Mouse (Mus musculus) kidney, postnatal 10 days (tissue): Measurements from ENCODE around the gene Ikzf4.
A peak's percentile ranks its signal among the peaks of the same experiment; 100 is the strongest.

ENCODE experiments used
- DNase-seq: peaks from one replicate; pipeline ENCODE4 v3.0.0; 2021; ENCODE audit warnings: mixed read lengths

The Ikzf4 gene

DNA sequence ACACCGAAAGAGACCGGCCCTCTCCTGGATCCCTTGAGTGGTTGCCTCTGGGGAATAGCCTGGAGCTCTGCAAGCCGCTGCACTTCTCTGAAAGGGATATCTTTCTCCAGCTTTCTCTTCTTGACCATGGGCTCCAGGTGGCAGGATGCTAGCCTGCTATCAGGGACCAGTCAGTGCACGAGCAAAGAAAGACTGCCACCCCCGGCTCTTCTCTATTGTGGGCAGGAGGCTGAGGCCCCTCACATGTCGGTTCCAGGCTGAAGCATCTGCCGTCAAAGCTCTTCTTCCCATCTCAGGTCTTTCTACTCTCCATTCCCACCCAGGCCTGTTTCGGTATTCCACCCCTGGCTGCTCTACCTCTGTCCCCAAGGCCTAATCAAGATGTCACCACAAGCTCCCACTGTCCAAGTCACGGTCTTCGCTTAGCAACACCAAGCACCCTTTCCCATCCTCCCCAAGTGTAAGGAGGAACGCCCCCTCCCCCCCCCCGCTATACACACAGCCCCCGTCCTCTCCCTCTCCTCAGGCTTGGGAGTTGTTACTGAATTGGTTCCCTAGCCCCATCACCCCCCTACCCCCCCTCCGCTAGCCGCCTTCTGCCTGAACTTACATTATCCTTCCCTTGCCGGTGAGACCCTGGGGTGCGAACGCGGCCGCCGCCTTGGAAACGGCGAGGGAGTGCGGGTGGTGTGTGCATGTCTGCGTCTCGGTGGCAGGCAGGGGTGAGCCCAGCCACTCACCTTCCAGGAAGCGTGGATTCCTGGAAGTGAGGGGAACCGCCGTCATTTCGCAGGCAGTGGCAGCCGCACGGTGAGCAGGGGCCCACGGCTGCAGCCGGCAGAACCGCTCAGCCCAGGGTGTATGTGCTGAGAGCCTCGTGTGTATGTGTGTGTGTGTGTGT lies at the start of gene Ikzf4:
TSS of gene Ikzf4 (minus strand) at position 881 of the 901 bp plus-strand sequence.
- DNase-seq, result peak; percentile 65

DNA sequence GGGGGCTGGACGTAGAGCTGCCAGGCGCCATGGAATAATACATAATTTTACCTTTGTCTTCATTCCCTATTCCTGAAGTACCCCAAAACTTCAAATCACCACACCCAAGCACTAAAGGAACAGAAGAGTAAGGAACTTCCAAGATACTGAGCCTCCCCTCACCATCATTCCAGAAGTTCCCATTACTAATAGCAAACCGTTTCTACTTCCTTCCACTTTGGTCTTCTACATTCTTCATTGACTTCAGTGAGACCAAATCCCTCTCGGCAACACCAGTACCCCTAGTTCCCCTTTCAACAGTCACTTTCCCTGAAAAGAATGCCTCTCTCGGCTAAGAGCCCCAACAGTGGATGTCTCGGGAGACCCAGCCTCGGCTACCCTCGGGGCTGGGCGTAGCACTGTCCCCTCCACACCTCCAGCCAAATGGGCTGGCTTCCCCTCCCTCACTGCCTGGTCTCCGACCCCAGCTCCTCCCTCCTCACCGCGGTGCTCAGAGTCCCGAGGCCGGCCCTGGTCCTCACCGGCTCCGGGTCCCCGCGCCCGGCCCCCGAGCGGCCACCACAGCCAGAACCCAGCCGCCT lies 49.7 kb upstream of the Ikzf4 start:
- DNase-seq, result no peak

- peak; percentile 50 for DNase-seq
Observed at GRCm38 (mm10) chr10:128674469-128675008, 28.7 kb upstream of the Ikzf4 start.

GRCm38 (mm10) chr10:128673763-128674468 lies 28.1 kb upstream of the Ikzf4 start, which contains the start of gene Suox:
Gene Suox, minus strand, starts transcription at chr10:128674073.
- peak; percentile 93 for DNase-seq

DNA sequence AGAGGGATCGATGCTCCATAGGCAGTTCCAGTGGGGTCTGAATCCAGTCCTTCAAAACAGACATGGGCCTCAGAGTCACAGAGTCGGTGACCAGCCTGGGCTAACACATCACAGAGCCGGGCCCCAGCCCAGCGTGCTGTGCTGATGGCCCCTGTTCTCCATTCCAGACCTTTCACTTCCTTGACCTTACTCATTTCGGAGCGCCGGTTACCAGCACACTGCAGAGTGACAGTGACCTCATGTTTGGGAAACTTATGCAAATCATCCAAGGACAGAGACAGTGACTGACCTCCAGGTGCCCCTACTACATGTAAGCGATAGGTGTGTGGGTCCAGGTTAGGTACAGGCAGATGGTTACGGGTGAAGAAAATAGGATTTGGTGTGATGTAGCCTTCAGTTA lies 25.4 kb upstream of the Ikzf4 start:
- no peak for DNase-seq

GRCm38 (mm10) chr10:128668790-128669672 lies 23.2 kb upstream of the Ikzf4 start:
- peak; percentile 87 for DNase-seq

DNA sequence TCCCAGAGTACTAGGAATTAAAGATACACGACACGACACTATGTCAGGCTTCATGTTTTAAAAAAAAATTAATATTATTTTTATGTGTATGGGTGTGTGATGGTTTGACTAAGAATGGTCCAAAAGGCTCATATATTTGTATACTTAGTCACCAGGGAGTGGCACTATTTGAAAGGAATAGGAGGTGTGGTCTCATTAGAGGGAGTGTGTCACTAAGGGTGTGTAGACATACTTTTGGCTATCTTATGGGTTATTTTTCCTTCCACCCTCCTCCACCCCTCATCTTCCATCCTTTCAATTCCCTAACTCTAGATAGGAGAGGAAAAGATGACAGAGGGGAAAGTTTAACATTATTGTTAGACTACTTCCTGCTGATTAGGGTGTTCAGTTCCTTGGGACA lies 20.0 kb upstream of the Ikzf4 start:
- no peak for DNase-seq

GRCm38 (mm10) chr10:128665307-128665706 lies 19.5 kb upstream of the Ikzf4 start:
- DNase-seq, result no peak

- no peak for DNase-seq
Observed at GRCm38 (mm10) chr10:128664808-128665207, 19.0 kb upstream of the Ikzf4 start.

GRCm38 (mm10) chr10:128663441-128664220 lies 17.8 kb upstream of the Ikzf4 start:
- DNase-seq, result no peak

DNA sequence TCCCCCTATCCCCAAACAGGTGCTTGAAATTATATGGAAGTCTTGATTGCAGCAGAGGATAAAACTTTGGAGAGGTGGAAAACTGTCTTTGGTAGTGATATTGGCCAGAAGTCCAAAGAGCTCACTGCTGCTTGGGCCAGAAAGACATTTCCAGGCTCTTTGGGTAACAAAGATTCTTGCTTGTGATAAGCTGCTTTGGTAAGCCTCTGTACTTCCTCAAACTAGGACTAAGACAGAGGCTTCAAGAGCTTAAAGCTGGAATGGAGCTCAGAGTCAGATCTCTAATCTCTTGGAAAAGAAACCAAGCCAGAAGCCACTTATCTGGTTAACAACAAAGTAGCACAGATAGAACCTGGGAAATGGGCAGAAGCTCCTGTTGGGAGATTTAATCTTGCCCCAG lies 16.7 kb upstream of the Ikzf4 start:
- DNase-seq, result no peak

GRCm38 (mm10) chr10:128659490-128659889 lies 13.7 kb upstream of the Ikzf4 start:
- no peak for DNase-seq

- DNase-seq, result no peak
Observed at GRCm38 (mm10) chr10:128657844-128658243, 12.1 kb upstream of the Ikzf4 start.

DNA sequence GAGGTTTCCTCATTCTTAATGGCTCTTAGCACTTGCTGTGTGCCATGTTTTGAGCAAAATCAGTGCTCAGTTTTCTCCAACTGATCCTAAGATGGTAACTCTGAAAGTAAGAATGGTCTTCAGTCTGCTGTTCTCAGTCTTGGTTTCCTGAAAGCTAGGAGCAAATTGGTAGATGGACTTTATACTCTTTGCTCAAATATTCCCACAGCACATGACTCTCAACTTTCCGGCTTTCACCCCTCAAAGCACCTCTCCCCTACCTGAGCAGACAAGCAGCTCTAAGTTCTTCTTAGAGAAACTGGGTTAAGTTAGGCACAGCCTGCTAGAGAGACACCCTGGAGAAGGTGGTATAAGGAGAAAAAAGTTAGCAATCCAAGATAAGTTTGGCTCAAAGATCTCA lies 10.9 kb upstream of the Ikzf4 start:
- DNase-seq, result no peak

DNA sequence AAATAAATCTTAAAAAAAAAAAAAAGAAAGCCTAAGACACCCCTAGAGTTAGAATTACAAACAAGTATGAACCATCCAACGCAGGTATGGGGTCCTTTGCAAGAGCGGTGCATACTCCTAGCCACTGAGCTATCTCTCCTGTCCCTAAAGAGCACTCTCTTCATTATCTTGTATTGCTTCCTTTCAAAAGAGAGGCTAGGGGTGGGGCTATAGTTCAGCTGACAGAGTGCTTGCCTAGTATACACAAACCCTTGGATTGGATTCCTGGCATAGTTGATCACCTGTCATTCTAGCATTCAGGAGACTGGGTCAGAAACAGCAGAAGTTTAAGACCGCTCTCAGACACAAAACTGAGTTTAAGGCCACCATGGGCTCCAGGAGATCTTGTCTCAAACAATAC lies 9.5 kb upstream of the Ikzf4 start:
- DNase-seq, result no peak

DNA sequence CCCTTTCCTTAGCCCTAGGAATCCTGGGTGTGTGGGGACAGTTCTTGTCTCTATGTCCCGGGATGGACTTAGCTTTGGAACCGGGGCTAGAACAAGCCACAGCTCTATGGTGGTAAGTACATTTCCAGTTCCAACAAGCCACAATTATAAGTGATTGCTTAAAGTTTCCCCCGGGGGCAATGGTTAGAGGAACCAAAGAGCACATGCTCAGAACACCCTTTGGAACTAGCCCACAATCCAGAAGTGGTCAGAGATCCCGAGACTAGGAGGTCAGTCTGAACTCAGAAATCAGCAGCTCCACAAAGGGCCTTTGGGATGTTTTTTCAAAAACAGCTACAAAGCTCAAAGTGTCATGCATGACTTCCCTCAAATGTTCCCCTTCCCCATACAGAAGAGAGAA lies 8.1 kb upstream of the Ikzf4 start:
- no peak for DNase-seq

- DNase-seq, result peak; percentile 56
Observed at GRCm38 (mm10) chr10:128646139-128647089, 623 bp upstream of the Ikzf4 start.

GRCm38 (mm10) chr10:128642749-128643148 lies 3.0 kb downstream of the Ikzf4 start:
- DNase-seq, result no peak

DNA sequence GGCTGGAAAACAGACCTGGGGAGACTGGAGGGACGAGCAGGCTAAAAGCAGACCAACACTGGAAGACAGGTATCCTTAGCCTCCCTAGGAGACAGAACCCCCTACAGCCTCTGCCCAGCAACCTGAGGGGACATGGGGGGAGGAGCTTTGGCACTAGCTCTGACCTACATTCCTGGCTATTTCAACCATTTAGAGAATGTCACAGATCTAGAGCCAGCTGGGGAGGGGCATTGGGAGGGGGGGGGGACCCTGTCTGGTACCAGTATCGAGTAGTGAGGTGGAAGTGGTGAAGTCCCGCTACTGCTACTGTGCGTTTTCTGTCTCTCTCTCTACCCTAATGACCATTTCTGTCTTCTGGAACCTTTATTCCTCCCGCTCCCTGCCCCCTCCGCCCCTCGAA lies 3.9 kb downstream of the Ikzf4 start:
- peak; percentile 31 for DNase-seq

DNA sequence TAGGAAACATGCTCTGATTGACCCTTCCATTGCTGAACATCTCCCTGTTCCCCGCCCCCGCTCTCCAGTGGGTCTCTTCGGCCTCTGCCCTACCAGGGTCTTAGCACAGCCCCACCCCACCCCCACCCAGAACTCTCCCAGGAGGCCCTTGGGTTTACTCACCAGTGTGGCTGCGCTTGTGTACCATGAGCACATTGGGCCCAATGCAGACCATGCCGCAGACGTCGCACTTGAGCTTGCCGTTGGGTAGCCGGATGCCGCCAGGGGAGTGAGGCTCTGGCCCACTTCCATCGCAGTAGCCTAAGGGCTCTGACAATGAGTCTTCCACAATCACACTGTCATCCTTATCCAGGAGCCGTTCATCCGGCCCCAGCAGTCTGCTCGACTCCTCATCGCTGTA lies 4.9 kb downstream of the Ikzf4 start:
- DNase-seq, result no peak
